ENCODE assay signal across 12 mouse cellular contexts in genomic region chr5:141404651-141405050, GRCm38 (mm10).
"Had no signal": no experiment of that assay in that cellular context is flagged by ENCODE, and none has a peak within 500 bp of the region (broad histone marks: within the 10 kb centered on the region; RNA-seq: fewer than 3 reads in every experiment).

No protein-coding gene starts in this region.

- H3K27ac ChIP-seq: limb, embryonic 15.5 days; liver, embryonic 13.5 days; lung, embryonic 15.5 days; macrophage; midbrain, embryonic 12.5 days had no signal

- H3K27me3 ChIP-seq: limb, embryonic 15.5 days; liver, embryonic 13.5 days; lung, embryonic 15.5 days; megakaryocyte, embryonic 14.5 days; midbrain, embryonic 12.5 days had no signal

- DNase-seq: kidney, postnatal 14 days; liver, embryonic 13.5 days; liver, postnatal 0 days; lung, postnatal 14 days; right cerebral cortex, adult 18-20 months; right cerebral cortex, postnatal 25 days; thymus, postnatal 36 days had no signal

- H3K9me3 ChIP-seq: limb, embryonic 15.5 days; liver, embryonic 13.5 days; lung, embryonic 15.5 days; megakaryocyte, embryonic 14.5 days; midbrain, embryonic 12.5 days had no signal

- H3K4me2 ChIP-seq: limb, embryonic 15.5 days; liver, embryonic 13.5 days; lung, embryonic 15.5 days; midbrain, embryonic 12.5 days had no signal

- H3K4me3 ChIP-seq: limb, embryonic 15.5 days; liver, embryonic 13.5 days; lung, embryonic 15.5 days; megakaryocyte, embryonic 14.5 days; midbrain, embryonic 12.5 days had no signal

- H3K36me3 ChIP-seq: limb, embryonic 15.5 days; liver, embryonic 13.5 days; lung, embryonic 15.5 days; midbrain, embryonic 12.5 days had no signal

- H3K4me1 ChIP-seq: liver, embryonic 13.5 days; megakaryocyte, embryonic 14.5 days had no signal

- ATAC-seq: liver, postnatal 0 days had no signal

- H3K9ac ChIP-seq: limb, embryonic 15.5 days; liver, embryonic 13.5 days; liver, postnatal 0 days; lung, embryonic 15.5 days; midbrain, embryonic 12.5 days had no signal
